Mouse (Mus musculus): ENCODE measurements around the gene Kat2a.
"Not testable (repeated sequence)": the region's sequence is repeated elsewhere in the genome, so short reads cannot be mapped to it uniquely, and the experiment has no call there.

The Kat2a gene

GRCm38 (mm10) chr11:100671956-100672355 is 40.3 kb downstream of the Kat2a start:
- no peak for DNase-seq (ENCODE audit: low read depth, low spot score)

- DNase-seq (ENCODE audit: low read depth, low spot score), result no peak
Observed at GRCm38 (mm10) chr11:100671049-100671448, 41.2 kb downstream of the Kat2a start.

GRCm38 (mm10) chr11:100659806-100660205 is 52.5 kb downstream of the Kat2a start:
- DNase-seq (ENCODE audit: low read depth, low spot score), result no peak

GRCm38 (mm10) chr11:100656458-100656857 is 55.8 kb downstream of the Kat2a start:
- DNase-seq (ENCODE audit: low read depth, low spot score), result peak; percentile 42

GRCm38 (mm10) chr11:100655589-100655988 is 56.7 kb downstream of the Kat2a start:
- DNase-seq (ENCODE audit: low read depth, low spot score), result not testable (repeated sequence)

All from retina, adult 2 months (tissue).